Mouse (Mus musculus) liver, embryonic 12.5 days (tissue): ENCODE results near the gene Wdr74. TPM values are rescaled to one million over a fixed set of nuclear protein-coding genes. Genes with fewer than 3 reads are reported as not detected.
A peak's percentile ranks its signal among the peaks of the same experiment; 100 is the strongest.

Source experiments
- ATAC-seq: fragments of 200-750 bp; cut with Nextera tagmentation; 2 replicates; pipeline ENCODE4 v1.8.0; 2017; ENCODE audit warnings: moderate number of reproducible peaks, mild to moderate bottlenecking, moderate library complexity
- H3K27ac ChIP-seq: fragments of 300-500 bp; sonication (generic); 2 replicates; pipeline ENCODE4 v1.5.1; 2016; ENCODE audit warnings: mild to moderate bottlenecking
- H3K27me3 ChIP-seq: fragments of 300-500 bp; sonication (generic); replicated peaks from 2 replicates; pipeline ENCODE4 v1.6.1; 2016; ENCODE audit warnings: mild to moderate bottlenecking, moderate library complexity
- H3K36me3 ChIP-seq: fragments of 300-500 bp; sonication (generic); 2 replicates; pipeline ENCODE4 v1.6.1; 2016; ENCODE audit warnings: mild to moderate bottlenecking, moderate library complexity
- H3K4me1 ChIP-seq: fragments of 300-500 bp; sonication (generic); 2 replicates; pipeline ENCODE4 v1.6.1; 2016
- H3K4me2 ChIP-seq: fragments of 300-500 bp; sonication (generic); 2 replicates; pipeline ENCODE4 v1.6.1; 2016; ENCODE audit warnings: mild to moderate bottlenecking, moderate library complexity
- H3K4me3 ChIP-seq: fragments of 300-500 bp; sonication (generic); 2 replicates; pipeline ENCODE4 v1.5.1; 2016; ENCODE audit warnings: mild to moderate bottlenecking, moderate library complexity
- H3K9ac ChIP-seq: fragments of 300-500 bp; sonication (generic); 2 replicates; pipeline ENCODE4 v1.6.1; 2016; ENCODE audit warnings: mild to moderate bottlenecking, moderate library complexity
- H3K9me3 ChIP-seq: fragments of 300-500 bp; sonication (generic); replicated peaks from 2 replicates; pipeline ENCODE4 v1.6.1; 2016; ENCODE audit warnings: mild to moderate bottlenecking, moderate library complexity
- WGBS: fragments of 180-500 bp; shearing (Covaris S2); methylation state at CpG from one replicate; pipeline ENCODE4 v1.1.7; 2016; ENCODE audit not compliant: insufficient replicate concordance; 5-methylcytosine and 5-hydroxymethylcytosine counted together
- microRNA-seq: library from miRNA; unstranded; fragments of <30 nt; microRNA quantifications from one replicate; pipeline ENCODE4, GENCODE M21; 2017
- polyA plus RNA-seq: library from polyadenylated mRNA; unstranded; fragments of >200 nt; fragmentation: Nextera tagmentation; extraction: Ambion mirVana; gene quantifications from 2 replicates; pipeline ENCODE4 v1.2.1, GENCODE M21; 2016

Gene Wdr74
- polyA plus RNA-seq, 1 experiment from 2014 or later: 95.9 TPM

DNA sequence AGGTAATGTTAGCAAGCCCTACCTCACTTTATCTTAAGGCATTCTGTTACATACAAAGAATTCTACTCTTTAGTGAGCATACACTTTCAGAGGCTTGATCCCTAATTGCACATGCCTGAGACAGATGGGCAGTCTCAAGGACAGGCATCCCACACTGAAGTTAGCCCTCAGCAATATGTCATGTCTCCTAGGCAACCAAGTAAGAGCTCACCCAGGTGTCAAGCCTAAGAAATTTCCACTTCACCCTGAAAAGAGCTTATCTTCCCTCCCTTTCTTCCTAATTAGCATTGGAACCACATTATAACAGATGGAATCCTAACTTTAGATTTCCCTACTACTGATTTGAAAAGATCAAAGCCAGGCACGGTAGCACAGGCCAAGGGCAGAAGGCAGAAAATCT, 53.5 kb downstream of the Wdr74 start:
- ATAC-seq: no peak
- H3K9me3 ChIP-seq: peaks cover 9% of the 10 kb centered on the region; the same call in 1 of the 2 replicates
- 61% methylated on average over 1 of the region's 1 CpGs for WGBS

DNA sequence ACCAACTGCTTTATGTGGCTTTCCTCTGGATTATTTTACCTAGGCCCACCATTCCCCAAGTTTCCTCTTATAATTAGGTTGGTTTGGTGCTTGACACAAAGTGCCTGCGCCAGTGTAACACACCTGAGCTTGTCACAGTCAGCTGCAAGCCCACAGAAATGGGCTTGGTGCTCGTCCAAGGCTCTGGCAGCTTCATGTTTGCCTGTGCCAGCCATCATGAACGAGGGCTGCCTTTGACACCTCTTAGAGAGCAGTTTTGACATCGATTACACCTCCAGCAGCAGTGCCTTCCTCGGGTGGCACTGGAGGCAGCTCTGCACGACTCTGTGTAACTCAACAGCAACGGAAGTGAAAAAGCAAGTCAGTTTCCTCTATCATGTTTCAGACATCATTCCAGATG, 54.5 kb downstream of the Wdr74 start:
- H3K9ac ChIP-seq: no peak overlapping the region
- no peak for ATAC-seq
- H3K4me2 ChIP-seq: no peak overlapping the region
- H3K27me3 ChIP-seq: no peaks in the 10 kb centered on the region
- H3K27ac ChIP-seq: no peak overlapping the region
- H3K36me3 ChIP-seq: peaks cover 36% of the 10 kb centered on the region
- 74% methylated on average over 7 of the region's 7 CpGs for WGBS
- peaks cover 12% of the 10 kb centered on the region for H3K4me1 ChIP-seq
- peaks cover 9% of the 10 kb centered on the region; the same call in 1 of the 2 replicates for H3K9me3 ChIP-seq
- H3K4me3 ChIP-seq: no peak overlapping the region

More for the DNA sequence above, 53.5 kb downstream of the Wdr74 start:
- Histone ChIP-seq H3K36me3 (peaks cover 26% of the 10 kb centered on the region), H3K9ac (no peak overlapping the region), H3K4me3 (no peak overlapping the region), H3K4me2 (no peak overlapping the region), H3K27ac (0 out of 2 replicates have a peak overlapping the region, but pooled peaks have one; percentile 7), H3K27me3 (no peaks in the 10 kb centered on the region), H3K4me1 (peaks cover 17% of the 10 kb centered on the region)

Small RNA genes lying within 50 kb of the gene (microRNA-seq; reads per million reads assigned to microRNA genes)
- not detected for gene Mir6992

Other genes starting within 250 kb of the Wdr74 start
- 1.6 and 1.7 TPM in 2 replicates for gene Slc22a8, start 144.6 kb upstream of the Wdr74 start, polyA plus RNA-seq
- gene Slc22a6, start 117.8 kb upstream of the Wdr74 start, polyA plus RNA-seq: not detected in 2 replicates
- not detected in 2 replicates for gene Chrm1, start 72.0 kb upstream of the Wdr74 start, polyA plus RNA-seq
- 133 and 141 TPM in 2 replicates for gene Slc3a2, start 12.5 kb upstream of the Wdr74 start, polyA plus RNA-seq
- 2.1 and 2.3 TPM in 2 replicates for gene 1700092M07Rik, start 4.9 kb downstream of the Wdr74 start, polyA plus RNA-seq
- 56.2 and 58.4 TPM in 2 replicates for gene Stx5a, start 5.6 kb downstream of the Wdr74 start, polyA plus RNA-seq
- gene Nxf1, start 21.2 kb downstream of the Wdr74 start, polyA plus RNA-seq: 116 and 130 TPM in 2 replicates
- 77.4 and 80.0 TPM in 2 replicates for gene Tmem223, start 35.2 kb downstream of the Wdr74 start, polyA plus RNA-seq
- 99.1 and 104 TPM in 2 replicates for gene Tmem179b, start 38.6 kb downstream of the Wdr74 start, polyA plus RNA-seq
- 21.8 and 23.1 TPM in 2 replicates for gene Taf6l, start 50.6 kb downstream of the Wdr74 start, polyA plus RNA-seq
- gene Polr2g, start 62.8 kb downstream of the Wdr74 start, polyA plus RNA-seq: 105 and 110 TPM in 2 replicates
- gene Zbtb3, start 66.7 kb downstream of the Wdr74 start, polyA plus RNA-seq: 2.3 and 2.8 TPM in 2 replicates
- 29.6 and 31.6 TPM in 2 replicates for gene Ttc9c, start 83.5 kb downstream of the Wdr74 start, polyA plus RNA-seq
- 3.5 and 3.6 TPM in 2 replicates for gene Hnrnpul2, start 84.2 kb downstream of the Wdr74 start, polyA plus RNA-seq
- 0.26 TPM in 1 of 2 replicates, not detected in the other for gene AC129217.1, start 93.9 kb downstream of the Wdr74 start, polyA plus RNA-seq
- gene Bscl2, start 101.6 kb downstream of the Wdr74 start, polyA plus RNA-seq: 37.0 and 45.2 TPM in 2 replicates
- 0.62 and 0.65 TPM in 2 replicates for gene Gng3, start 103.4 kb downstream of the Wdr74 start, polyA plus RNA-seq
- gene Lrrn4cl, start 114.9 kb downstream of the Wdr74 start, polyA plus RNA-seq: 0.11 TPM in 1 of 2 replicates, not detected in the other
- 133 and 135 TPM in 2 replicates for gene Ubxn1, start 135.7 kb downstream of the Wdr74 start, polyA plus RNA-seq
- gene Uqcc3, start 145.1 kb downstream of the Wdr74 start, polyA plus RNA-seq: 40.6 and 43.4 TPM in 2 replicates
- gene Lbhd1, start 147.9 kb downstream of the Wdr74 start, polyA plus RNA-seq: 76.1 and 80.4 TPM in 2 replicates
- gene Gm49403, start 148.1 kb downstream of the Wdr74 start, polyA plus RNA-seq: not detected in 2 replicates
- 107 and 111 TPM in 2 replicates for gene 1810009A15Rik, start 153.0 kb downstream of the Wdr74 start, polyA plus RNA-seq
- not detected in 2 replicates for gene Gm49416, start 153.1 kb downstream of the Wdr74 start, polyA plus RNA-seq
- 39.9 and 40.8 TPM in 2 replicates for gene Ints5, start 157.2 kb downstream of the Wdr74 start, polyA plus RNA-seq
- 61.9 TPM in 2 replicates for gene Ganab, start 162.2 kb downstream of the Wdr74 start, polyA plus RNA-seq
- gene B3gat3, start 184.5 kb downstream of the Wdr74 start, polyA plus RNA-seq: 28.4 and 31.7 TPM in 2 replicates
- gene Rom1, start 193.5 kb downstream of the Wdr74 start, polyA plus RNA-seq: 3.0 and 3.4 TPM in 2 replicates
- 21.3 and 23.0 TPM in 2 replicates for gene Eml3, start 193.7 kb downstream of the Wdr74 start, polyA plus RNA-seq
- 138 and 140 TPM in 2 replicates for gene Mta2, start 206.0 kb downstream of the Wdr74 start, polyA plus RNA-seq
- 26.0 and 27.7 TPM in 2 replicates for gene Tut1, start 218.0 kb downstream of the Wdr74 start, polyA plus RNA-seq
- 358 and 366 TPM in 2 replicates for gene Eef1g, start 231.2 kb downstream of the Wdr74 start, polyA plus RNA-seq